Mouse (Mus musculus) hindbrain, embryonic 12.5 days (tissue): ENCODE measurements around the gene Fbxo10. TPM values are rescaled to one million over a fixed set of nuclear protein-coding genes. Genes with fewer than 3 reads are reported as not detected.

Experiments used
- ATAC-seq: fragments of 200-750 bp; cut with Nextera tagmentation; 2 replicates; pipeline ENCODE4 v1.8.0; 2017; ENCODE audit warnings: moderate TSS enrichment; ENCODE audit not compliant: low FRiP score
- H3K27ac ChIP-seq: fragments of 300-500 bp; sonication (generic); 2 replicates; pipeline ENCODE4 v1.5.1; 2016; ENCODE audit warnings: mild to moderate bottlenecking
- H3K27me3 ChIP-seq: fragments of 300-500 bp; sonication (generic); 2 replicates; pipeline ENCODE4 v1.6.1; 2016; ENCODE audit warnings: mild to moderate bottlenecking
- H3K36me3 ChIP-seq: fragments of 300-500 bp; sonication (generic); 2 replicates; pipeline ENCODE4 v1.6.1; 2016; ENCODE audit warnings: mild to moderate bottlenecking
- H3K4me1 ChIP-seq: fragments of 300-500 bp; sonication (generic); 2 replicates; pipeline ENCODE4 v1.6.1; 2016
- H3K4me2 ChIP-seq: fragments of 300-500 bp; sonication (generic); replicated peaks from 2 replicates; pipeline ENCODE4 v1.6.1; 2016; ENCODE audit warnings: mild to moderate bottlenecking
- H3K4me3 ChIP-seq: fragments of 300-500 bp; sonication (generic); 2 replicates; pipeline ENCODE4 v1.5.1; 2016; ENCODE audit warnings: mild to moderate bottlenecking
- H3K9ac ChIP-seq: fragments of 300-500 bp; sonication (generic); 2 replicates; pipeline ENCODE4 v1.6.1; 2016; ENCODE audit warnings: mild to moderate bottlenecking, moderate library complexity
- H3K9me3 ChIP-seq: fragments of 300-500 bp; sonication (generic); replicated peaks from 2 replicates; pipeline ENCODE4 v1.6.1; 2016; ENCODE audit warnings: mild to moderate bottlenecking
- WGBS: fragments of 180-500 bp; shearing (Covaris S2); methylation state at CpG from one replicate; pipeline ENCODE4 v1.1.7; 2016; 5-methylcytosine and 5-hydroxymethylcytosine counted together
- polyA plus RNA-seq: library from polyadenylated mRNA; unstranded; fragments of >200 nt; fragmentation: Nextera tagmentation; extraction: Ambion mirVana; gene quantifications from 2 replicates; pipeline ENCODE4 v1.2.1, GENCODE M21; 2016

Gene Fbxo10
- 17.5 and 17.6 TPM in 2 replicates for polyA plus RNA-seq

DNA sequence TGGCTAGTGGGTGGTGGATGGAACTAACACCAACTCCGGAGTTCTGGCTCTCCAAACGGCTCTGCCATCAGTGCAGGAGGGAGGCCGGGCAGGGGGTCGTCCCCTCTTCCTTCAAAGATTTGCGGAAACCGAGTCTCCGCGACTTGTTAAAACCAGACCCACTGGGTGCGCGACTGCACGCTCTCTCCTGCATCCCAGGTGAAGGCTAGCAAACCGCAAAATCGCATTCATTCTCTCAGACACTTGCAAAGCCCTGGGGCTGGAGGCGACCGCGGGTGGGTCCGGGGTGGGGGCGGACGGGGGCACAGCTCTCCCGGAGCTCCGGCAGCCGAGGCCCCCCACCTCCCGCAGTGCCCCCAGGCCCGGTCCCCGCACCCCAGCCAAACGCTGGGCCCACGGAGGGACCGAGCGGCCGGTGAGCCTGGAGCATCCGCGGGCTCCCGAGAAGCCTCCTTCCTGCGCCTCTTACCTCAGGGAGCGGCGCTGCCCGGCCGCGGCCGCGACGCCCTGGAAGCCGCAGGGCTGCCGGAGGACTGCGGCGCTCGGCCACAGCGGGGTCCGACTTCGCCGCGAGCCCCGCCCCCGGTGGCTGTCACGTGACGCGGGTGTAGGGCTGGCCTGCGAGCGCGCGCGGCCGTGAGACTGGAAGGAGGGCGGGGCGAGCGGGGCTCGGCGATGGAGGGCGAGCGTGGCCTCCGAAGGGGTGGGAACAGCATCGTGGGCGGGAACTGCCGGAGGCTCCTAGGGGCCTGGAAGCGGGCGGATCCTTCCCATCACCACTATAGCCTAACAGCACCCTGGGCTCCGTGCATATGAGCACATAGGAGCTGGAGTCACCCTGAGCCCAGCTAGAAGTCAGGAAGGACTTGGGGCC, at the start of gene Fbxo10:
Fbxo10 (minus strand) TSS at position 584 of the 874 bp plus-strand sequence.
- peak within 1 kb of the TSS; percentile 90 for H3K4me3 ChIP-seq
- peak within 1 kb of the TSS; percentile 96 for H3K9ac ChIP-seq
- ATAC-seq: peak; percentile 93
- H3K9me3 ChIP-seq: no peaks in the 10 kb centered on the region
- H3K4me1 ChIP-seq: peaks cover 13% of the 10 kb centered on the region
- peak within 1 kb of the TSS; percentile 77 for H3K4me2 ChIP-seq
- peak within 1 kb of the TSS; percentile 84 for H3K27ac ChIP-seq
- no peaks in the 10 kb centered on the region for H3K36me3 ChIP-seq
- no peaks in the 10 kb centered on the region for H3K27me3 ChIP-seq
- WGBS: under 1% methylated on average over 66 of the region's 77 CpGs

GRCm38 (mm10) chr4:45131021-45131420, 46.6 kb upstream of the Fbxo10 start:
- no peaks in the 10 kb centered on the region for H3K27me3 ChIP-seq

DNA sequence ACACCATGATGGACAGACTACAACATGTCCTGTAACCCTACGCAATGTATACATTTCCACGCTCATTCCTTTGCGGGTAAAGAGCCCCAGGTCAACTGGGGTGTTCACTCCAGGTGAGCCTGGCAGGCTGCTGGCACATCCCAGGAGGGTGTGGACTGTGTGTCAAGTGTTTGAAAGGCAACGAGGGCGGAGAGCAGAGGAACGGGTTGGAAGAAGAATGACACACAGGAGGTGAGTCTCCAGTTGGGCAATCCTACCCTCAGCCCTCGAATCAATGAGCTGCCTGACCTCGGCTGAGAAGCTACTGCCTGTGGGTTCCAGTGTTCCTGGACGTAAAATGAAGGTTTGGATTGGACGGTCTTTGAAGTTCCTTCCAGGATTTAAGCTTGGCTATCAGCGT, 36.9 kb upstream of the Fbxo10 start:
- Histone ChIP-seq H3K9ac (no peak overlapping the region), H3K27ac (no peak overlapping the region), H3K4me3 (no peak overlapping the region), H3K4me1 (no peaks in the 10 kb centered on the region), H3K9me3 (no peaks in the 10 kb centered on the region), H3K36me3 (no peaks in the 10 kb centered on the region), H3K27me3 (no peaks in the 10 kb centered on the region), H3K4me2 (no peak overlapping the region)
- WGBS: 87% methylated on average over 11 of the region's 11 CpGs
- no peak for ATAC-seq

More at GRCm38 (mm10) chr4:45131021-45131420, 46.6 kb upstream of the Fbxo10 start:
- H3K36me3 ChIP-seq: no peaks in the 10 kb centered on the region
- no peaks in the 10 kb centered on the region for H3K4me1 ChIP-seq
- H3K4me3 ChIP-seq: no peak overlapping the region
- no peak overlapping the region for H3K9ac ChIP-seq
- H3K9me3 ChIP-seq: no peaks in the 10 kb centered on the region
- ATAC-seq: no peak
- H3K27ac ChIP-seq: no peak overlapping the region
- no peak overlapping the region for H3K4me2 ChIP-seq
- WGBS: 80% methylated on average over 4 of the region's 4 CpGs

GRCm38 (mm10) chr4:45108456-45109110, 24.2 kb upstream of the Fbxo10 start:
- peak overlapping the region; percentile 90 for H3K4me2 ChIP-seq
- no peak for ATAC-seq

DNA sequence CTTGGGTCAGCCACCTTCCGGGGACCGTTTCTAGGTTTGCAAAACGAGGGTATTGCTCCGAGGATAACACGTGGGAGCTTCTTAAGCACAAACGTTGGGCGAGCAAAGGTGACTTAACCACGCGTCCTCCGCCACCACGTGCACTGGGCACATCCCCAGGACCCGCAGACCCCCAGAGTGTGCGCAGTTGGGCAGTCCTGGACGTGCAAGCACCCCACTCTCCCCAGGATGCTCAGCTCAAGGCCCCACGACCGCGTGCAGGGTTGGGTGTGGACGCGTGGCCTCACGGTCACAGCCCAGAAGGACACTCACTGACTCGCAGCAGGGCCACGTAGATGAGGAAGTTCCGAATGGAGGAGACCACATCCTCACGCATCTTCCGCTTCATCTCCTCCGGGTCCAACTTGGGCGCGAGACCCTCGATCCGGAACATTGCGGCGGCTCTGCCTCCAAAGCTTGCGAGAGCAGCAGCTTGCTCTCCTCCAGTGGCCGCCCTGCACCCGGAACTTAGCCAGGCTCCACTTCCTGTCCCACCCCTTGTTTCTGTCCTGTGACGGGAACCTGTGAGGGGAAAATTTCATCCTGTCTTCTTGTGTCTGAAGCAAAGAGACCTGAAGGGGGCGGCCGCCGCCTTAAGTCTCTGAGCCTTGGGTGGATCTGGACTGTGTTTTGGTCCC, 23.3 kb upstream of the Fbxo10 start, which contains the start of gene Tomm5:
Tomm5 (minus strand) TSS at position 514 of the 677 bp plus-strand sequence.
- H3K27me3 ChIP-seq: no peaks in the 10 kb centered on the region
- H3K9me3 ChIP-seq: no peaks in the 10 kb centered on the region
- peak within 1 kb of the TSS; percentile 96 for H3K9ac ChIP-seq
- peak within 1 kb of the TSS; percentile 90 for H3K4me2 ChIP-seq
- peak within 1 kb of the TSS; percentile 64; the same call in 1 of the 2 replicates for H3K27ac ChIP-seq
- WGBS: under 1% methylated on average over 39 of the region's 39 CpGs
- ATAC-seq: peak; percentile 96
- peak within 1 kb of the TSS; percentile 93 for H3K4me3 ChIP-seq
- peaks cover 19% of the 10 kb centered on the region for H3K4me1 ChIP-seq
- H3K36me3 ChIP-seq: peaks cover 22% of the 10 kb centered on the region

More at GRCm38 (mm10) chr4:45108456-45109110, 24.2 kb upstream of the Fbxo10 start:
- WGBS: 72% methylated on average over 8 of the region's 8 CpGs
- Histone ChIP-seq H3K9me3 (no peaks in the 10 kb centered on the region), H3K4me3 (no peak overlapping the region), H3K27ac (no peak overlapping the region), H3K36me3 (peaks cover 14% of the 10 kb centered on the region), H3K27me3 (no peaks in the 10 kb centered on the region), H3K9ac (no peak overlapping the region), H3K4me1 (peaks cover 19% of the 10 kb centered on the region)

DNA sequence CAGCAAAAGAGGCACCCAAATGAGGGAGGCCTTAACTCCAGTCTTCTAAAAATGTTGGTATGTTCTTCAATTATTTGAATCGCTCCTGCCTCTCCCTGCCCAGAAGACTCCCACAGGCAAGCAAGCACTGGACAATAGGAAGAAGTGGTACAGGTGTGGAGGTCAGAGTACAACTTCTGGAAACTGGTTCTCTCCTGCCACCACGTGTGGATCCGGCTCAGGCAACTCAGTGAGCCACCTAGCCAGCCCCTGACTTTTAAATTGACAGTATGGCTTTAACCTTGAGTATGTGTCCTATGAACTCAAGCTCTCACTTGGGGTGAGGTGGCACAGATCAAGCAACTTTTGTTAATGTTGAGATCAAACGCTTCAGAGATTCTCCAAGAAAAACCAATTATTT, 22.7 kb upstream of the Fbxo10 start:
- Histone ChIP-seq H3K27me3 (no peaks in the 10 kb centered on the region), H3K4me2 (peak overlapping the region; percentile 90), H3K36me3 (peaks cover 22% of the 10 kb centered on the region), H3K4me1 (peaks cover 19% of the 10 kb centered on the region), H3K9me3 (no peaks in the 10 kb centered on the region), H3K9ac (peak overlapping the region; percentile 96), H3K4me3 (peak overlapping the region; percentile 93), H3K27ac (no peak overlapping the region)
- no peak for ATAC-seq
- 8% methylated on average over 4 of the region's 4 CpGs for WGBS

GRCm38 (mm10) chr4:45106409-45106808, 22.0 kb upstream of the Fbxo10 start:
- Histone ChIP-seq H3K9me3 (no peaks in the 10 kb centered on the region), H3K27me3 (no peaks in the 10 kb centered on the region), H3K27ac (no peak overlapping the region), H3K4me3 (no peak overlapping the region), H3K4me1 (peaks cover 19% of the 10 kb centered on the region), H3K9ac (no peak overlapping the region), H3K36me3 (peaks cover 26% of the 10 kb centered on the region), H3K4me2 (peak overlapping the region; percentile 90; the same call in 1 of the 2 replicates)
- 75% methylated on average over 5 of the region's 5 CpGs for WGBS
- ATAC-seq: no peak

- Histone ChIP-seq H3K27me3 (no peaks in the 10 kb centered on the region), H3K4me1 (no peaks in the 10 kb centered on the region), H3K4me3 (no peak overlapping the region), H3K9ac (no peak overlapping the region), H3K4me2 (no peak overlapping the region), H3K9me3 (no peaks in the 10 kb centered on the region), H3K36me3 (peaks cover 8% of the 10 kb centered on the region; the same call in 1 of the 2 replicates), H3K27ac (no peak overlapping the region)
- ATAC-seq: no peak
- WGBS: 27% methylated on average over 7 of the region's 7 CpGs
Observed at GRCm38 (mm10) chr4:45097198-45097872, 12.9 kb upstream of the Fbxo10 start.

- Histone ChIP-seq H3K4me3 (peak overlapping the region; percentile 90), H3K27me3 (no peaks in the 10 kb centered on the region), H3K9ac (peak overlapping the region; percentile 96), H3K4me2 (peak overlapping the region; percentile 77), H3K27ac (no peak overlapping the region), H3K36me3 (no peaks in the 10 kb centered on the region), H3K9me3 (no peaks in the 10 kb centered on the region), H3K4me1 (peaks cover 13% of the 10 kb centered on the region)
- peak; percentile 7; the same call in 1 of the 2 replicates for ATAC-seq
- 48% methylated on average over 8 of the region's 8 CpGs for WGBS
Observed at GRCm38 (mm10) chr4:45084895-45085290, 489 bp upstream of the Fbxo10 start.

DNA sequence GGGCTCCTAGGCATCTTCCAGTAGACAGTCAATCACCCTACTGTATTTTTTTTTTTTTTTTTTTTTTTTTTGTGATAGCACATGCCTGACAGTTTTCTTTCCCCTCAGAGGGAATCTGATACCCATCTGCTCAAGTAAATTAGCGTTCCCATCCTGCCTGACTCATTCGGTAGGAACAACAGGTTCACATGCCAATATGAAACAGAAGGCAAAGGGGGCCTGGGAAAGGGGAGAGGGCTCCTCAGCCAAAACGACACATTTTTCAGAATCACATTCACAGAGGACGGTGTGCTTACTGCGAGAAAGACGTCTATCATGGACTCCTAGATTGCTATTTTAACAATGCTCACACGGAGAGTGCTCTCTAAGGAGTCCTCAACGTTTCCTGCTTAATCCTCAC, 917 bp downstream of the Fbxo10 start:
- no peak for ATAC-seq

DNA sequence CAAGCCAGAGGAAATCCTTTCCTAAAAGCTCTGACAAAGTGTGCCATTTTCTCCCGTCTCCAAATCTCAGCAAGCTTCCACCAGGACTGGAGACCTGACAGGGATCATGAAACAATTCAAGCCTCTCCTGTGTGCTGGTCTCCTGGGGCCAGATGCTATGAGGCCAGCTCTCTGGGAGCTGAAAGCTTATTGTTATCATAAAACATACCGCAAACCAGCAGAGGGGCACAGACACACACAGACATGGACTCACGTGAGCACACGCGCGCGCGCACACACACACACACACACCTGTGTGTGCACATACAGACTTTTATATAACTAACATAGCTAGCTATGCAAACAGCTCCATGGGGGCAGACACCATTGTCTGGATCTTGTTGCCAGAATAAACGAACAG, 1.5 kb downstream of the Fbxo10 start:
- H3K27me3 ChIP-seq: no peaks in the 10 kb centered on the region
- H3K4me1 ChIP-seq: peaks cover 13% of the 10 kb centered on the region
- 76% methylated on average over 9 of the region's 9 CpGs for WGBS
- 0 out of 2 replicates have a peak, but pooled peaks cover 3% of the 10 kb centered on the region for H3K36me3 ChIP-seq
- no peak for ATAC-seq
- H3K4me3 ChIP-seq: peak overlapping the region; percentile 90
- H3K9ac ChIP-seq: peak overlapping the region; percentile 49
- H3K27ac ChIP-seq: peak overlapping the region; percentile 55; the same call in 1 of the 2 replicates
- H3K9me3 ChIP-seq: no peaks in the 10 kb centered on the region
- H3K4me2 ChIP-seq: peak overlapping the region; percentile 77

More for the DNA sequence above, 917 bp downstream of the Fbxo10 start:
- no peaks in the 10 kb centered on the region for H3K9me3 ChIP-seq
- H3K27me3 ChIP-seq: no peaks in the 10 kb centered on the region
- H3K9ac ChIP-seq: peak overlapping the region; percentile 96
- 1% methylated on average over 8 of the region's 8 CpGs for WGBS
- peak overlapping the region; percentile 77 for H3K4me2 ChIP-seq
- H3K4me3 ChIP-seq: peak overlapping the region; percentile 90
- H3K36me3 ChIP-seq: 0 out of 2 replicates have a peak, but pooled peaks cover 3% of the 10 kb centered on the region
- H3K27ac ChIP-seq: 0 out of 2 replicates have a peak overlapping the region, but pooled peaks have one; percentile 55
- H3K4me1 ChIP-seq: peaks cover 13% of the 10 kb centered on the region
